ENCODE assay signal across 12 mouse cellular contexts in the genomic region with DNA sequence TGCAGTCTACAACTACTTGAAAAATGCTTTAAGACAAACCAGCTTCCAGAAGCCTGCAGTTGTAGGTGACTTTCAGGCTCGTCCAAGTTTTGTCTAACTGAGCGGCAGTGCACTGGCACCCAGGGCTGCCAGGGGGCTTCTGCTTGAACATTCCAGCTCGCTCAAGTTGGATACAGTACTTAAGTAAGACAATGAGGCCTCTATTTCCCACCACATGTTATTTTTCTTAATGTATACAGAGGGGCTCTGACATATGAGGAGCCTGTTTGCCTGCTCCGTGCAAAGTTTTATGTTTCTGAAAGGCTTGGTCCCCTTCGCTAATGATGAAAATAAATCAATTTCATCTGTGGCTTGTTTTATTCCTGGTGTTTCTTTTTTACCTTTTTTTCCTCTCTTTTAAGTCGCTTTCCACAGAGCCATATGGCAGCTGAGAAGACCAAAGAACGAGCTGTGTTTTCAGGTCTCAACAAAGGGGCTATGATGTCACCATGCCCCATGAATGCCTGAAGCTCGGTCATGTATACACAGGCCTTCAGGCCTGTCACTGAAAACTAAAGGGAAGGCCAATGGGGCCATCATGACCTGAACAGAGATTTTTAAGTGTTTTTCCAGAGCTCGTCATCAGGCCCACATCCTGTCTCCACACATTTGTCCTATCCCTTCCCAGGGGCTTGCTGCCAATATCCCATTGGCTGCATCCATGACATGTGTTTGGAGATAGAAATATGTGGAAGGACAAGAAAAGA.
A peak's percentile ranks its signal among the peaks of the same experiment; 100 is the strongest.
DNase-seq lines count a peak whose midpoint lies in the region; ATAC-seq and TF ChIP-seq lines count a peak whose summit lies in the region.
"Had no signal": no experiment of that assay in that cellular context is flagged by ENCODE, and none has a peak within 500 bp of the region (broad histone marks: within the 10 kb centered on the region; RNA-seq: fewer than 3 reads in every experiment).

No protein-coding gene starts in this region.

- no peak overlapping the region for H3K4me3 ChIP-seq in midbrain, embryonic 11.5 days (ENCODE audit: low read depth, low read length)
- no peak overlapping the region for H3K4me3 ChIP-seq in midbrain, postnatal 0 days (ENCODE audit: low read depth, low read length)
- H3K4me3 ChIP-seq in embryonic facial prominence, embryonic 12.5 days: no peak overlapping the region
- H3K4me3 ChIP-seq in hindbrain, embryonic 13.5 days: no peak overlapping the region
- H3K4me3 ChIP-seq in neural tube, embryonic 13.5 days: no peak overlapping the region

- H3K9ac ChIP-seq in midbrain, embryonic 11.5 days (ENCODE audit: low read length): no peak overlapping the region
- no peak overlapping the region for H3K9ac ChIP-seq in midbrain, postnatal 0 days (replicated peaks; ENCODE audit: low read length, poor library complexity, severe bottlenecking)
- H3K9ac ChIP-seq in embryonic facial prominence, embryonic 12.5 days: no peak overlapping the region
- no peak overlapping the region for H3K9ac ChIP-seq in hindbrain, embryonic 13.5 days
- no peak overlapping the region for H3K9ac ChIP-seq in neural tube, embryonic 13.5 days

- no peaks in the 10 kb centered on the region for H3K27me3 ChIP-seq in midbrain, embryonic 11.5 days (ENCODE audit: control insufficient read depth, insufficient read depth, low read length)
- no peaks in the 10 kb centered on the region for H3K27me3 ChIP-seq in midbrain, postnatal 0 days (ENCODE audit: insufficient read depth, low read length)
- H3K27me3 ChIP-seq in embryonic facial prominence, embryonic 12.5 days: no peaks in the 10 kb centered on the region
- H3K27me3 ChIP-seq in hindbrain, embryonic 13.5 days: no peaks in the 10 kb centered on the region
- H3K27me3 ChIP-seq in neural tube, embryonic 13.5 days: no peaks in the 10 kb centered on the region

- peaks cover 4% of the 10 kb centered on the region; the same call in 1 of the 2 replicates for H3K4me1 ChIP-seq in midbrain, embryonic 11.5 days (ENCODE audit: control insufficient read depth, insufficient read depth, low read length)
- no peaks in the 10 kb centered on the region for H3K4me1 ChIP-seq in midbrain, postnatal 0 days (ENCODE audit: insufficient read depth, low read length)
- H3K4me1 ChIP-seq in embryonic facial prominence, embryonic 12.5 days: peaks cover 4% of the 10 kb centered on the region; the same call in 1 of the 2 replicates
- peaks cover 9% of the 10 kb centered on the region; the same call in 1 of the 2 replicates for H3K4me1 ChIP-seq in hindbrain, embryonic 13.5 days (replicated peaks)
- H3K4me1 ChIP-seq in neural tube, embryonic 13.5 days (replicated peaks): peaks cover 9% of the 10 kb centered on the region

- H3K36me3 ChIP-seq in midbrain, embryonic 11.5 days (ENCODE audit: control insufficient read depth, insufficient read depth, low read length): no peaks in the 10 kb centered on the region
- H3K36me3 ChIP-seq in midbrain, postnatal 0 days (ENCODE audit: insufficient read depth, low read length): no peaks in the 10 kb centered on the region
- H3K36me3 ChIP-seq in embryonic facial prominence, embryonic 12.5 days: no peaks in the 10 kb centered on the region
- H3K36me3 ChIP-seq in hindbrain, embryonic 13.5 days: no peaks in the 10 kb centered on the region
- H3K36me3 ChIP-seq in neural tube, embryonic 13.5 days: no peaks in the 10 kb centered on the region

- no peak for TF ChIP-seq CTCF in midbrain, postnatal 0 days (IDR thresholded peaks at IDR 0.05)

- DNase-seq in midbrain, embryonic 11.5 days (ENCODE audit: low spot score, missing footprints): peak; percentile 88
- DNase-seq in midbrain, postnatal 0 days (ENCODE audit: low spot score): no peak
- no peak for DNase-seq in heart, adult 8-10 months (ENCODE audit: low spot score)
- no peak for DNase-seq in layer of hippocampus, postnatal 10 days (ENCODE audit: low spot score in 2 of 2)
- DNase-seq in urinary bladder, postnatal 36 days (ENCODE audit: low spot score in 2 of 2): no peak
- DNase-seq: cerebellum, adult 2 months; heart, postnatal 14 days; layer of hippocampus, adult 9-11 months; lung, adult 2 months had no signal

- no peak overlapping the region for H3K4me2 ChIP-seq in midbrain, embryonic 11.5 days
- no peak overlapping the region for H3K4me2 ChIP-seq in midbrain, postnatal 0 days (ENCODE audit: low read depth, low read length, poor library complexity, severe bottlenecking)
- no peak overlapping the region for H3K4me2 ChIP-seq in embryonic facial prominence, embryonic 12.5 days (replicated peaks)
- no peak overlapping the region for H3K4me2 ChIP-seq in hindbrain, embryonic 13.5 days
- H3K4me2 ChIP-seq in neural tube, embryonic 13.5 days: no peak overlapping the region

- 51% methylated on average over 9 of the region's 9 CpGs for WGBS in midbrain, embryonic 11.5 days
- WGBS in midbrain, postnatal 0 days: 40% methylated on average over 9 of the region's 9 CpGs
- WGBS in embryonic facial prominence, embryonic 12.5 days: 17% methylated on average over 9 of the region's 9 CpGs
- 12% methylated on average over 9 of the region's 9 CpGs for WGBS in hindbrain, embryonic 13.5 days
- WGBS in neural tube, embryonic 13.5 days: 9% methylated on average over 9 of the region's 9 CpGs

- H3K9me3 ChIP-seq in midbrain, embryonic 11.5 days (ENCODE audit: control insufficient read depth, low read length): no peaks in the 10 kb centered on the region
- H3K9me3 ChIP-seq in midbrain, postnatal 0 days (ENCODE audit: low read length): no peaks in the 10 kb centered on the region
- H3K9me3 ChIP-seq in embryonic facial prominence, embryonic 12.5 days: no peaks in the 10 kb centered on the region
- no peaks in the 10 kb centered on the region for H3K9me3 ChIP-seq in hindbrain, embryonic 13.5 days
- no peaks in the 10 kb centered on the region for H3K9me3 ChIP-seq in neural tube, embryonic 13.5 days

- H3K27ac ChIP-seq in midbrain, embryonic 11.5 days (ENCODE audit: low read depth, low read length): no peak overlapping the region
- H3K27ac ChIP-seq in midbrain, postnatal 0 days (ENCODE audit: low read depth, low read length): no peak overlapping the region
- peak overlapping the region; percentile 88 for H3K27ac ChIP-seq in embryonic facial prominence, embryonic 12.5 days
- peak overlapping the region; percentile 44; the same call in 1 of the 2 replicates for H3K27ac ChIP-seq in hindbrain, embryonic 13.5 days
- peak overlapping the region; percentile 49; the same call in 1 of the 2 replicates for H3K27ac ChIP-seq in neural tube, embryonic 13.5 days (replicated peaks)

- ATAC-seq in midbrain, embryonic 11.5 days (ENCODE audit: low FRiP score): peak; percentile 81
- no peak for ATAC-seq in midbrain, postnatal 0 days (ENCODE audit: low FRiP score)
- peak; percentile 81; the same call in 1 of the 2 replicates for ATAC-seq in embryonic facial prominence, embryonic 12.5 days (ENCODE audit: insufficient number of reproducible peaks, insufficient read depth, low FRiP score, low TSS enrichment)
- ATAC-seq in hindbrain, embryonic 13.5 days (ENCODE audit: low FRiP score): peak; percentile 91
- peak; percentile 84 for ATAC-seq in neural tube, embryonic 13.5 days (ENCODE audit: low read depth)

Comparison
In these comparisons a context has a peak if more than half of its experiments do, and no peak if none do; other contexts are left out.
1. H3K27ac ChIP-seq: peak in embryonic facial prominence, embryonic 12.5 days (single experiment), hindbrain, embryonic 13.5 days (single experiment) and neural tube, embryonic 13.5 days (single experiment); none in midbrain, embryonic 11.5 days (single experiment) and midbrain, postnatal 0 days (single experiment).